In the genomic region with DNA sequence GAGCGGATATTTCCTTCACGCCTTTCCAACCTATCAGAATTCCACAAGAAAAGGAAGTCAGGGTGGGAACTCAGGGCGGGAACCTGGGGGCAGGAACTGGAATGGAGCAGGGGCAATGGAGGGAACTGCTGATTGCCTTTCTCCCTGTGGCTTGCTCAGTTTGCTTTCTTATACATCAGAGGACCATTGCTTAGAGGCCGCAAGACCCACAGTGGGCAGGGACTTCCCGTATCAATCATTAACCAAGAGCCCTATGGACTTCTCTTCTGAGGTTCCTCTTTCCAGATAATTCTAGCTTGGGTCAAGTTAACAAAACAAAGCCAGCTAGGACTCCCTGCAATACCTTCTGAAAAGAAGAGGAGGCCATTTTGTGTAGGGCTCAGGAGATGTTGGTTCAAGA, we compare ENCODE assay signal across 23 mouse cellular contexts.
DNase-seq lines count a peak whose midpoint lies in the region; ATAC-seq and TF ChIP-seq lines count a peak whose summit lies in the region.
"Had no signal": no experiment of that assay in that cellular context is flagged by ENCODE, and none has a peak within 500 bp of the region (broad histone marks: within the 10 kb centered on the region; RNA-seq: fewer than 3 reads in every experiment).

No protein-coding gene starts in this region.

- WGBS in heart, embryonic 10.5 days, result 90% methylated on average over 5 of the region's 5 CpGs
- WGBS in intestine, embryonic 16.5 days, result 87% methylated on average over 5 of the region's 5 CpGs

- H3K27ac ChIP-seq in heart, embryonic 10.5 days, result no peak overlapping the region
- H3K27ac ChIP-seq in bone marrow macrophage, adult 2 months (ENCODE audit: insufficient read depth, low read depth, low read length), result 0 out of 2 replicates have a peak overlapping the region, but pooled peaks have one; percentile 6
- H3K27ac ChIP-seq in intestine, embryonic 16.5 days (ENCODE audit: low read length), result no peak overlapping the region
- H3K27ac ChIP-seq: forebrain, embryonic 12.5 days; limb, embryonic 13.5 days; midbrain, embryonic 10.5 days had no signal

- no peaks in the 10 kb centered on the region for H3K27me3 ChIP-seq in heart, embryonic 10.5 days (ENCODE audit: insufficient read depth, poor library complexity, severe bottlenecking)
- H3K27me3 ChIP-seq in intestine, embryonic 16.5 days (replicated peaks; ENCODE audit: control insufficient read depth, insufficient read depth, low read length), result no peaks in the 10 kb centered on the region
- H3K27me3 ChIP-seq: forebrain, embryonic 12.5 days; limb, embryonic 13.5 days had no signal

- H3K4me1 ChIP-seq in heart, embryonic 10.5 days, result peaks cover 11% of the 10 kb centered on the region
- H3K4me1 ChIP-seq in bone marrow macrophage, adult 2 months (ENCODE audit: control insufficient read depth, insufficient read depth, low read length), result peaks cover 34% of the 10 kb centered on the region
- H3K4me1 ChIP-seq in intestine, embryonic 16.5 days (ENCODE audit: control insufficient read depth, insufficient read depth, low read length), result peaks cover 23% of the 10 kb centered on the region
- H3K4me1 ChIP-seq: forebrain, embryonic 12.5 days had no signal

- H3K4me3 ChIP-seq in heart, embryonic 10.5 days, result no peak overlapping the region
- H3K4me3 ChIP-seq in bone marrow macrophage, adult 2 months (ENCODE audit: insufficient read depth, low read length), result no peak overlapping the region
- H3K4me3 ChIP-seq in intestine, embryonic 16.5 days (ENCODE audit: low read length), result no peak overlapping the region
- H3K4me3 ChIP-seq: forebrain, embryonic 12.5 days; limb, embryonic 13.5 days; midbrain, embryonic 10.5 days had no signal

- no peak overlapping the region for H3K4me2 ChIP-seq in intestine, embryonic 16.5 days (ENCODE audit: low read depth, low read length)
- H3K4me2 ChIP-seq: forebrain, embryonic 12.5 days; heart, embryonic 11.5 days; limb, embryonic 13.5 days had no signal

- peak; percentile 62 for ATAC-seq in intestine, embryonic 16.5 days
- peak; percentile 61; the same call in 1 of the 2 replicates for ATAC-seq in neutrophil, adult 5-6 weeks (ENCODE audit: extremely low read depth, insufficient number of reproducible peaks, low FRiP score, poor library complexity, severe bottlenecking)
- ATAC-seq: hindbrain, embryonic 16.5 days; midbrain, embryonic 16.5 days had no signal

- peak; percentile 73 for DNase-seq in heart, adult 11 months
- no peak for DNase-seq in heart, embryonic 10.5 days (ENCODE audit: low spot score)
- no peak for DNase-seq in gastrocnemius, postnatal 25 days
- no peak for DNase-seq in thymus, adult 18-20 months
- DNase-seq in spleen, postnatal 14 days (ENCODE audit: low spot score in 2 of 2), result no peak
- DNase-seq: adrenal gland, postnatal 14 days; cerebellum, adult 9-11 months; kidney, adult 18-20 months; layer of hippocampus, adult 9-11 months; lung, adult 2 months; lung, postnatal 14 days; right cerebral cortex, postnatal 14 days; spleen, adult 18-20 months; thymus, adult 2 months had no signal

- no peak overlapping the region for H3K9ac ChIP-seq in intestine, embryonic 16.5 days (ENCODE audit: low read depth, low read length)
- H3K9ac ChIP-seq: forebrain, embryonic 12.5 days; limb, embryonic 13.5 days had no signal

- TF ChIP-seq CTCF in bone marrow macrophage, adult 2 months (IDR thresholded peaks at IDR 0.05; ENCODE audit: low read depth, low read length), result no peak

- no peak for TF ChIP-seq POLR2A in bone marrow macrophage, adult 2 months (IDR thresholded peaks at IDR 0.05; ENCODE audit: borderline replicate concordance, low read depth, low read length)

- H3K36me3 ChIP-seq in heart, embryonic 10.5 days, result no peaks in the 10 kb centered on the region
- no peaks in the 10 kb centered on the region for H3K36me3 ChIP-seq in intestine, embryonic 16.5 days (ENCODE audit: control insufficient read depth, insufficient read depth, low read length)
- H3K36me3 ChIP-seq: forebrain, embryonic 12.5 days; limb, embryonic 13.5 days; midbrain, embryonic 10.5 days had no signal

- H3K9me3 ChIP-seq in heart, embryonic 10.5 days, result no peaks in the 10 kb centered on the region
- H3K9me3 ChIP-seq in intestine, embryonic 16.5 days (ENCODE audit: control insufficient read depth, low read length), result no peaks in the 10 kb centered on the region
- H3K9me3 ChIP-seq: forebrain, embryonic 12.5 days; midbrain, embryonic 10.5 days had no signal
